Mouse (Mus musculus) MEL (cell line): ENCODE measurements around the gene Slco4a1. TPM values are rescaled to one million over a fixed set of nuclear protein-coding genes. Genes with fewer than 3 reads are reported as not detected.

Source experiments
- DNase-seq: peaks from one replicate; pipeline ENCODE4 v3.0.0; 2011; ENCODE audit warnings: low read depth, low spot score
- H3K27ac ChIP-seq: 2 replicates; pipeline ENCODE4 v1.5.1; 2012; ENCODE audit warnings: low read depth, mild to moderate bottlenecking, control low read depth, low read length, moderate library complexity; ENCODE audit not compliant: control insufficient read depth
- H3K27me3 ChIP-seq, 2 experiments: fragments of 150-350 bp in 1 of 2; sonication (generic) in 1 of 2; 2 replicates each; pipeline ENCODE4 v1.6.1; 2012; ENCODE audit warnings: low read length in 2 of 2, mild to moderate bottlenecking in 2 of 2, improper control_type of control experiment in 1 of 2, moderate library complexity in 1 of 2; ENCODE audit not compliant: insufficient read depth in 2 of 2, control insufficient read depth in 1 of 2
- H3K36me3 ChIP-seq, 2 experiments: 2 replicates each; pipeline ENCODE4 v1.6.1; 2012 to 2014; ENCODE audit warnings: low read length in 2 of 2, improper control_type of control experiment in 1 of 2, inconsistent platforms in 1 of 2, mild to moderate bottlenecking in 1 of 2; ENCODE audit not compliant: insufficient read depth in 2 of 2, control insufficient read depth in 1 of 2
- H3K4me1 ChIP-seq, 2 experiments: fragments of 150-350 bp in 1 of 2; sonication (generic) in 1 of 2; 2 replicates each; pipeline ENCODE4 v1.6.1; 2012; ENCODE audit warnings: low read length in 2 of 2, improper control_type of control experiment in 1 of 2, mild to moderate bottlenecking in 1 of 2; ENCODE audit not compliant: insufficient read depth in 2 of 2, control insufficient read depth in 1 of 2
- H3K4me3 ChIP-seq, 2 experiments: fragments of 150-350 bp in 1 of 2; sonication (generic) in 1 of 2; 2 replicates each; pipeline ENCODE4 v1.5.1; 2012; ENCODE audit warnings: low read depth in 2 of 2, low read length in 2 of 2, mild to moderate bottlenecking in 2 of 2, moderate library complexity in 2 of 2, control low read depth in 1 of 2, improper control_type of control experiment in 1 of 2; ENCODE audit not compliant: control insufficient read depth in 1 of 2, insufficient read depth in 1 of 2
- H3K79me2 ChIP-seq: 2 replicates; pipeline ENCODE4 v1.6.1; 2012; ENCODE audit warnings: mild to moderate bottlenecking, low read length, moderate library complexity; ENCODE audit not compliant: control insufficient read depth, poor library complexity, insufficient read depth
- H3K9ac ChIP-seq: 2 replicates; pipeline ENCODE4 v1.6.1; 2012; ENCODE audit warnings: low read depth, mild to moderate bottlenecking, control low read depth, low read length, moderate library complexity; ENCODE audit not compliant: control insufficient read depth, poor library complexity, severe bottlenecking
- H3K9me3 ChIP-seq: fragments of 150-350 bp; sonication (generic); replicated peaks from 2 replicates; pipeline ENCODE4 v1.6.1; 2012; ENCODE audit warnings: mild to moderate bottlenecking, low read length, improper control_type of control experiment, moderate library complexity; ENCODE audit not compliant: insufficient read depth
- CHD2 ChIP-seq: IDR thresholded peaks from 2 replicates; pipeline ENCODE4 v1.6.1; 2011; ENCODE audit warnings: low read length, improper control_type of control experiment
- CTCF ChIP-seq, 3 experiments: IDR thresholded peaks in 2 of 3; conservative IDR thresholded peaks in 1 of 3; 2 replicates each; pipeline ENCODE4 v1.5.1; 2011 to 2012; ENCODE audit warnings: low read length in 3 of 3, low read depth in 2 of 3, mild to moderate bottlenecking in 2 of 3, improper control_type of control experiment in 1 of 3, inconsistent platforms in 1 of 3, mixed read lengths in 1 of 3, moderate library complexity in 1 of 3; ENCODE audit not compliant: control insufficient read depth in 1 of 3, insufficient read depth in 1 of 3, poor library complexity in 1 of 3, severe bottlenecking in 1 of 3
- E2F4 ChIP-seq: IDR thresholded peaks from 2 replicates; pipeline ENCODE4 v1.6.1; 2011; ENCODE audit warnings: low read depth, low read length, improper control_type of control experiment, borderline replicate concordance
- ELF1 ChIP-seq: IDR thresholded peaks from 2 replicates; pipeline ENCODE4 v1.6.1; 2014; ENCODE audit warnings: low read depth, mild to moderate bottlenecking, inconsistent platforms, low read length, improper control_type of control experiment, moderate library complexity
- GATA1 ChIP-seq: IDR thresholded peaks from 2 replicates; pipeline ENCODE4 v1.6.1; 2011; ENCODE audit warnings: low read depth, low read length, improper control_type of control experiment
- HCFC1 ChIP-seq: IDR thresholded peaks from 2 replicates; pipeline ENCODE4 v1.6.1; 2012; ENCODE audit warnings: low read depth, mild to moderate bottlenecking, inconsistent platforms, low read length, improper control_type of control experiment, moderate library complexity
- MAFK ChIP-seq: IDR thresholded peaks from 2 replicates; pipeline ENCODE4 v1.6.1; 2011; ENCODE audit warnings: low read depth, mild to moderate bottlenecking, low read length, improper control_type of control experiment, borderline replicate concordance
- MAX ChIP-seq: IDR thresholded peaks from 2 replicates; pipeline ENCODE4 v1.6.1; 2011; ENCODE audit warnings: low read length, improper control_type of control experiment
- MEF2A ChIP-seq: IDR thresholded peaks from 2 replicates; pipeline ENCODE4 v1.6.1; 2014; ENCODE audit warnings: low read depth, mild to moderate bottlenecking, inconsistent platforms, low read length, improper control_type of control experiment; ENCODE audit not compliant: poor library complexity, insufficient replicate concordance, severe bottlenecking; ENCODE audit errors: extremely low read depth
- NELFE ChIP-seq: IDR thresholded peaks from 2 replicates; pipeline ENCODE4 v1.6.1; 2011; ENCODE audit warnings: low read depth, low read length, improper control_type of control experiment
- POLR2AphosphoS2 ChIP-seq: IDR thresholded peaks from 2 replicates; pipeline ENCODE4 v1.6.1; 2011; ENCODE audit warnings: low read length, improper control_type of control experiment
- POLR2AphosphoS5 ChIP-seq: IDR thresholded peaks from 2 replicates; pipeline ENCODE4 v1.6.1; 2012; ENCODE audit warnings: low read depth, borderline replicate concordance, mild to moderate bottlenecking, inconsistent platforms, low read length, moderate library complexity, mixed read lengths
- RAD21 ChIP-seq: IDR thresholded peaks from 2 replicates; pipeline ENCODE4 v1.6.1; 2011; ENCODE audit warnings: mild to moderate bottlenecking, low read depth, low read length, improper control_type of control experiment
- SMC3 ChIP-seq: IDR thresholded peaks from 2 replicates; pipeline ENCODE4 v1.6.1; 2011; ENCODE audit warnings: low read depth, low read length, improper control_type of control experiment
- TBP ChIP-seq: IDR thresholded peaks from 2 replicates; pipeline ENCODE4 v1.8.0; 2011; ENCODE audit warnings: low read depth, low read length, improper control_type of control experiment
- TCF12 ChIP-seq: IDR thresholded peaks from 2 replicates; pipeline ENCODE4 v1.6.1; 2014; ENCODE audit warnings: low read depth, mild to moderate bottlenecking, inconsistent platforms, low read length, improper control_type of control experiment, moderate library complexity
- UBTF ChIP-seq: IDR thresholded peaks from 2 replicates; pipeline ENCODE4 v1.6.1; 2012; ENCODE audit warnings: low read depth, mild to moderate bottlenecking, inconsistent platforms, low read length, improper control_type of control experiment, moderate library complexity, borderline replicate concordance; ENCODE audit not compliant: insufficient read depth
- USF2 ChIP-seq, 2 experiments: IDR thresholded peaks; 2 replicates each; pipeline ENCODE4 v1.6.1; 2011 to 2012; ENCODE audit warnings: improper control_type of control experiment in 2 of 2, low read length in 2 of 2, borderline replicate concordance in 1 of 2, inconsistent platforms in 1 of 2, low read depth in 1 of 2, mild to moderate bottlenecking in 1 of 2; ENCODE audit not compliant: insufficient read depth in 1 of 2
- ZNF384 ChIP-seq: IDR thresholded peaks from 2 replicates; pipeline ENCODE4 v1.6.1; 2012; ENCODE audit warnings: low read depth, mild to moderate bottlenecking, inconsistent platforms, low read length, improper control_type of control experiment
- polyA plus RNA-seq, 2 experiments: library from polyadenylated mRNA; stranded (reverse) in 1 of 2; unstranded in 1 of 2; fragments of >175 nt in 1 of 2; fragments of >200 nt in 1 of 2; gene quantifications; 2 replicates each; pipeline versions ENCODE4 v1.2.1 to v1.2.4; 2012; ENCODE audit warnings: low replicate concordance in 2 of 2, low read depth in 1 of 2; ENCODE audit not compliant: insufficient read length in 2 of 2, insufficient read depth in 1 of 2, missing spikeins in 1 of 2
- total RNA-seq: library from RNA; depleted of rRNA; stranded (reverse); fragments of 300-350 nt; gene quantifications from 2 replicates; pipeline ENCODE4 v1.2.3, GENCODE M21; 2012; rRNA removed

The Slco4a1 gene
- total and polyA plus RNA-seq, 3 experiments, result not detected

DNA sequence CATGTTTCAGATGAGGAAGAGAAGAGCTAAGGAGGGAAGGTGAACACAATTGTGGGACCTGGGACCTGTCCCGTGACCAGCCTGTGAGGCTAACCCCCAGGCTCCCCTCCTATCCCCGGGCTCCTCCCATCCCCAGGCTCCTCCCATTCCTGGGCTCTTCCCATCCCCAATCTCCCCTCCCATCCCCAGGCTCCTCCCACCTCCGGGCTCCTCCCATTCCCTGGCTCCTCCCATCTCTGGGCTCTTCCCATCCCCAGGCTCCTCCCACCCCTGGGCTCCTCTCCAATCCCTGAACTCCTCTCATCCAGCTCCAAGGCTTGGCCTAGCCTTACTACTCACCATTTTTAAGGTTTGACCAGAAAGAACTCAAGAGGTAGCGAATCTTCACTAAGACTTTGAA lies 66.8 kb downstream of the Slco4a1 start:
- H3K79me2 ChIP-seq, result no peaks in the 10 kb centered on the region
- TF ChIP-seq POLR2AphosphoS2 (no peak), MAX (no peak), ZNF384 (no peak), SMC3 (no peak), TBP (no peak), RAD21 (no peak), ELF1 (no peak), HCFC1 (no peak), UBTF (no peak), MEF2A (no peak), GATA1 (no peak), CHD2 (no peak), TCF12 (no peak), NELFE (no peak), E2F4 (no peak), USF2 (IDR thresholded peaks at IDR 0.05; ENCODE audit: borderline replicate concordance in 1 of 2, insufficient read depth in 1 of 2, low read depth in 1 of 2, low read length in 2 of 2) (no peak), POLR2AphosphoS5 (no peak), MAFK (no peak), CTCF (IDR thresholded peaks at IDR 0.05 in 2 of 3, conservative IDR thresholded peaks at IDR 0.05 in 1 of 3; ENCODE audit: control insufficient read depth in 1 of 3, insufficient read depth in 1 of 3, low read depth in 2 of 3, low read length in 3 of 3, poor library complexity in 1 of 3, severe bottlenecking in 1 of 3) (no peak)
- TF ChIP-seq, all 39 proteins: peak for 0
- Histone ChIP-seq H3K9me3 (no peaks in the 10 kb centered on the region), H3K27me3 (peaks cover 0 to 5% of the 10 kb centered on the region in 2 experiments; a peak in 3 of 4 replicates), H3K27ac (no peak overlapping the region), H3K36me3 (no peaks in the 10 kb centered on the region), H3K9ac (no peak overlapping the region), H3K4me1 (no peaks in the 10 kb centered on the region), H3K4me3 (no peak overlapping the region)
- peak; percentile 41 for DNase-seq

Other genes with a start within 250 kb of the Slco4a1 start
- gene Lama5, start 230.4 kb upstream of the Slco4a1 start, total RNA-seq, result 4.5 and 6.1 TPM in 2 replicates
- gene Lama5, start 230.4 kb upstream of the Slco4a1 start, polyA plus RNA-seq, result 10 to 100 TPM in 1 of 2 experiments, not detected in 1; 14.6 TPM
- 4,335 and 4,916 TPM in 2 replicates for gene Rps21, start 198.9 kb upstream of the Slco4a1 start, total RNA-seq
- gene Rps21, start 198.9 kb upstream of the Slco4a1 start, polyA plus RNA-seq, result 1,000 to 10,000 TPM in 1 of 2 experiments, 100 to 1,000 TPM in 1; 995 to 1,182 TPM
- 9.3 and 10.7 TPM in 2 replicates for gene Cables2, start 182.7 kb upstream of the Slco4a1 start, total RNA-seq
- gene Cables2, start 182.7 kb upstream of the Slco4a1 start, polyA plus RNA-seq, result 10 to 100 TPM in 1 of 2 experiments, not detected in 1; 16.7 TPM
- gene Rbbp8nl, start 166.4 kb upstream of the Slco4a1 start, total RNA-seq, result not detected in 2 replicates
- not detected for gene Rbbp8nl, start 166.4 kb upstream of the Slco4a1 start, polyA plus RNA-seq
- gene Gata5, start 121.5 kb upstream of the Slco4a1 start, total RNA-seq, result not detected in 2 replicates
- gene Gata5, start 121.5 kb upstream of the Slco4a1 start, polyA plus RNA-seq, result not detected
- not detected in 2 replicates for gene Ntsr1, start 43.7 kb downstream of the Slco4a1 start, total RNA-seq
- not detected for gene Ntsr1, start 43.7 kb downstream of the Slco4a1 start, polyA plus RNA-seq
- gene Mrgbp, start 125.1 kb downstream of the Slco4a1 start, total RNA-seq, result 40.3 and 44.9 TPM in 2 replicates
- gene Mrgbp, start 125.1 kb downstream of the Slco4a1 start, polyA plus RNA-seq, result 10 to 100 TPM in 1 of 2 experiments, not detected in 1; 54.5 TPM
- 29.3 and 38.6 TPM in 2 replicates for gene Ogfr, start 133.0 kb downstream of the Slco4a1 start, total RNA-seq
- 10 to 100 TPM in 1 of 2 experiments, not detected in 1; 44.7 TPM for gene Ogfr, start 133.0 kb downstream of the Slco4a1 start, polyA plus RNA-seq
- 0.10 and 0.15 TPM in 2 replicates for gene Col9a3, start 141.5 kb downstream of the Slco4a1 start, total RNA-seq
- gene Col9a3, start 141.5 kb downstream of the Slco4a1 start, polyA plus RNA-seq, result under 1 TPM in 1 of 2 experiments, not detected in 1; 0.56 TPM
- gene Tcfl5, start 186.5 kb downstream of the Slco4a1 start, total RNA-seq, result not detected in 2 replicates
- gene Tcfl5, start 186.5 kb downstream of the Slco4a1 start, polyA plus RNA-seq, result not detected